Mouse (Mus musculus): Measurements from ENCODE around the gene Cux1.

Gene Cux1

DNA sequence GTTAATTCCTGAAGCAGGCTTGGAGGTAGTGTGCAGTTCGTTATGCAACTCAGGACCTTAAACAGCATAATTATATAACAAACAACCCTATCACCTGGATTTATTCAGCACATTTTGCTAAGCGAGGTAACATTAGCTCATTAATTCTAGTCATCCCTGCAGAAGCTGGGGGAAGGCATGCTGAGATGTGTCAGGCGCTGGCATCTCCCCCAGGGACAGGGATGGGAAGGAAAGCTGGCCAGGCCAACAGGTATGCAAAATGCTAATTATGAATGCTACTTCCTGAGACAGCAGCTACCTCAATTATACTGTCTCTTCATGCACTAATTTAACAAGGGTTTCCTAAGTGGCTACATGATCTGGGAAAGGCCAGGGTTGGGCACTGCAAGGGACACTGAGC, 190.2 kb downstream of the Cux1 start:
- no peak for DNase-seq (ENCODE audit: low read depth, low spot score)

DNA sequence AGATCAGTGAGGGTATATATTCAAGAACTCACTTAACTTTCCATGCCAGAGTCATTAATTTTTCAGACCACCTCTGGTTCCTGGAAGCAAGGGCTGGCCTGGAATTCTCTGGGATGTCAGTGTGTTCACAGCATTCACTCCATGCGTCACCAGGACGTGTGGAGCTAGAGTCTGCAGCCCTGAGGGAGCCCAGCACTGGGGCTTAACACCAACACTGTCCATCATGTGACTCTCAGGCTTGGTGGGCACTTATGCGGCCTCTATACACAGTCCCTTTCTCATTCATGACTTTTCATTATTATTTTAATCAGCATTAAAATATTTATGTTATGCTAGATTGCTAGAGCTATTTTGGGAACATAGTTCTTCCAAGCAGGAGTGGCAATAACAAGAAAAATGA, 191.9 kb downstream of the Cux1 start:
- DNase-seq (ENCODE audit: low read depth, low spot score) = no peak

DNA sequence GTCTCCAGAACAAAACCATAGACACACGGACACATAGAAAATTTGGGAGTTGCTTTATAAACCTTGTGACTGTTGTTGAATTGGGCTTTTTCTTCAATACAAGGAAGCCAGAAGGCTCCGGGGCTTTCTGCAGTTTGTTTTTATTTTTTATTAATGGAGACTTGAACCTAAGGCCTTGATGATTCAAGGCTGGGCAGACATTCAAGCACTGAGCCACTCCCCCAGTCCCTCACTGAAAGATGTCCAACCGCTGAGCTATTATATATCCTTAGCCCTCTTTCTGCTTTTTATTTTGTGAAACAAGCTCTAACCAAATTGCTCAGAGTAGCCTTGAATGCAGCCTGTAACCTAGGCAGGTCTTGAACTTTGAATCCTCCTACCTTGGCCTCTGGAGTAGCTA, 195.0 kb downstream of the Cux1 start:
- no peak for DNase-seq (ENCODE audit: low read depth, low spot score)

DNA sequence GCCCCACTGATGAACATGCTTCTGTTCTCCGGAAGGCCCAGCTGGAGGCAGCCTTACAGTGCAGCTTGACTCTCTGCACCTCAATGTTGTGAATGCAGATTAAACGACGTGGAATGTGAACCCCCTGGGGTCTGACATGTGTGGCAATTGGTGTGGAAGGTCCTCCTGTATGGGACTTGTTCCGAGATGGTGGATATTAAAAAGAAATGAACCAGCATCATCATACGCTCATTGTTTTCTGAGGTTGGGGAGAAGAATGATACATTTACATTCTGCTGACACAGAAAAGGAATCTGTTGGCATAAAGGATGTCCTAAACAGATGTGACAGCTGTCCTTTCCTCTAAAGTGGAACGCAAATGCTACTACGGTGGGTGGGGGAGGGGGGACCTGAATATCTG, 203.9 kb downstream of the Cux1 start:
- DNase-seq (ENCODE audit: low read depth, low spot score) = no peak

DNA sequence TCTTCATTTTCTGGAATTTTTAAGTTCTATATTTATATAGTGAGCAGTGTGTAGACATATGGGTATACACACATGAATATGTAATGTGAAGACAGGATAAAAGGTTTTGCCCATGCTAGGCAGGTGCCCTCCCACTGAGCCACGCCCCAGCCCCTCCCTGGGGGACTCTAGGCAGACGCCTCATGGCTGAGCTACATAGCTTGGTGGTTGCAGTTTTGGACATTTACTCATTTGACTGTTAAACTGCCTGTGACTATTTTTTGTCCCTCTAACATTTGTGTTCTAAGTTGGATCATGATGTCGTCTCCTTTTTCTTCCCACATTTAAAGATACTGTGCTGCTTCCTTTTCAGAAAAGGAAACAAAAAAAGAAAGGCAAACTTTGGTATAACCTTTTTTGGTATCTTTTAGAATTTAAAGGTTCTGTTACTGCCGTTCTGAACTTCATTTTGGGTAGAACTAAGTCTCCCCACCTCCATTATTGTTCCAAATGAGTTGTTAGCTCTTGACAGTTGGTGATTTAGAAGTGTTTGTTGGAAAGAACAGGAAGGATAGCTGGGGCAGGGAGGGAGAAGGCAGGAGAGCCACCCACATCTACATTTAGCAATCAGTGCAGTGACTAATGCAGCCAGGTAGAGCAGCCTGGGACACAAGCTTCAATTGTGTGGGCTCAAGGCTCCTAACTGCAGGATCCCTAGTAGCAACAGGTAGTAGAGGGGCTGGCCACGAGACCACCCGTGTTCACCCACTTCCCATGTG, 204.6 kb downstream of the Cux1 start:
- no peak for DNase-seq (ENCODE audit: low read depth, low spot score)

DNA sequence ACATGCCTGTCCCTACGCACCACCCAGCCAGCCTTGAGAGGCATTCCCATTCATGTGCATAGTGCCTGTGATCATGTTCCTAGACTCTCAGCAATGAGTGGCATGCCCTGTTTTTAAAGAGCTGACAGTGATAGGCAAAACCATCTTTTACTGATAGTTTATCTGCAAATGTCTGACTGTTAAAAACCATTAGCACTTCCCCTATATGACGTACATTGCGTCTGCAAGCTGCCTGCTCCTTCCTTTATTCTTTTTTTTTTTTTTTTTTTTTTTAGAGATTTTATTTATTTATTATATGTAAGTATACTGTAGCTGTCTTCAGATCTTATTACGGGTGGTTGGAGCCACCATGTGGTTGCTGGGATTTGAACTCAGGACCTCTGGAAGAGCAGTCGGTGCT, 205.3 kb downstream of the Cux1 start:
- no peak for DNase-seq (ENCODE audit: low read depth, low spot score)

DNA sequence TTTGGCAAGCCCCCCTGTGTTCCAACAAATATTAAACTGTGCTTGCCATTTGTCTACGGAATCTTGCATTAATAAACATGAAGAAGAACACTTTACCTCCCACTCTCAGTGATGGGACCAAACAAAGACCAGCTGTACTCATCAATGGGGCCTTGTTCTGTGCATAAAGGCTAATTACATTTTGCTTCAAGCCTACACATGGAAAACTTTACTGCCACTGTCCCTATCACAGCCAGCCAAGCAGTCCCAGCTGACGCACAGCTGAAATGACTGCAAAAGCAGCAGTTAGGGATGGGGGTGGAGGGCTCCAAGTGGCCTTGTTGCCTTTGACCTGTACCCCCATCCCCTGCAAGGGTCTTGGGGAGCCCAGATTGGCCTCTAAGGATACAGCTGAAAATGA, 210.1 kb downstream of the Cux1 start:
- peak; percentile 17 for DNase-seq (ENCODE audit: low read depth, low spot score)

DNA sequence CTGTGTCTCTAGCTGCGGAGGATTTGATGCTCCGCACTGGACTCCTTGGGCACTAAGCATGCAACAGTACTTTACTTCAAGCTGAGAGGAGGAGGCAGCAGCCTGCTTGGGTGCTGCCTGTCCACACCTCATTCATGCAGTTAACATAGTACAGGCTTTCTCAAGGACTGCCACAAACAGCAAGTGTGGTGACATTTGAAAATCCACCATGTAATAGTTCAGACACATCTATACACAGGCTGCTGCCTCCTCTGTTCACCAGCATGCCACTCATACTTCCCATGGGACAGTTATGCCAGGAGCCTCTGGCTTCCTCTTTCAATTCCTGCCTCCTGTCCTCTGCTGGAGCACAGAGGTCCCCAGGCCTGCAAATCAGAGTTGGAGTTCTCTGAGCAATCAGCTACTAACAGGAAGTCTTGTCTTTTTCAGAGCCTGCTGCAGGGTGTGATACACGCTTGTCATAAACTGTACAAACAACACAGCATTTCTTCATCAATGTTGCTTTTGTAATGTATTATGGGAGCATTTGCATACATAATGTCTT, 211.6 kb downstream of the Cux1 start:
- DNase-seq (ENCODE audit: low read depth, low spot score) = no peak

DNA sequence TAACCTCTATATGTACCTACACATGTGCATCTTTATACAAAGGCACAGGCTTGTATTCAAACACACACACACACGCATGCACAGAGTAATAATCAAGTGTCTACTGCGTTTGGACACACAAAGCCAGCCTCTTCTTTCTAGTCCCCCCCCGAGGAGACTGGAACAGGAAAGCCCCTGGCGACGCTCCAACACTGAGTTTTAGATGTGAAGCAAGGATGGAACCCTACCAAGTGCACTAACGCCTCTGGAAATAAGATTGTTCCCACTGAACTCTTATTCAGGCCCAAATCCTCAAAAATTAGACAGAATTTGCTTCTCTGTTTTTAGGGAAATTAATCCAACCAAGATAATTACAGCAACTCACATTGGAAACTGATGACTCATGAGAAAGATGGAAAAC, 212.6 kb downstream of the Cux1 start:
- DNase-seq (ENCODE audit: low read depth, low spot score) = no peak

DNA sequence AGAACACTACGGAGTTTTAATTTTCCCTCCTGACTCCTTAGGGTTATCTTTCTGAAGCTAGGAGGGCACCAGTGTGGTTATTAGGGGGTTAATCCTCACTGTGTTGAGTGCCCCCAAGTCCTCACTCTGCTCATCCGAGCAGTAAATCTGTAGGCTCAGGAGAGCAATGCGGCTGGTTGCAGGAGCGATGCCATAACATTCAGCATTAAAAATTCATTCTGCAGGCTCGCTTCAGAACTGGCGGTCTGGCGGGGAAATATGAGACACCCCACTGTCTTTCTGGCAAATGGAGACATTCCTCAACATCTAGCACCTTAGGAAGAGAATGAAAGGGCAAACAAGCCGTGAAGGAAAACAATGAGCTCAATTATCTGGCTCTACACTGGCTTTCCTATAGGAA, 214.2 kb downstream of the Cux1 start:
- peak; percentile 48 for DNase-seq (ENCODE audit: low read depth, low spot score)

DNA sequence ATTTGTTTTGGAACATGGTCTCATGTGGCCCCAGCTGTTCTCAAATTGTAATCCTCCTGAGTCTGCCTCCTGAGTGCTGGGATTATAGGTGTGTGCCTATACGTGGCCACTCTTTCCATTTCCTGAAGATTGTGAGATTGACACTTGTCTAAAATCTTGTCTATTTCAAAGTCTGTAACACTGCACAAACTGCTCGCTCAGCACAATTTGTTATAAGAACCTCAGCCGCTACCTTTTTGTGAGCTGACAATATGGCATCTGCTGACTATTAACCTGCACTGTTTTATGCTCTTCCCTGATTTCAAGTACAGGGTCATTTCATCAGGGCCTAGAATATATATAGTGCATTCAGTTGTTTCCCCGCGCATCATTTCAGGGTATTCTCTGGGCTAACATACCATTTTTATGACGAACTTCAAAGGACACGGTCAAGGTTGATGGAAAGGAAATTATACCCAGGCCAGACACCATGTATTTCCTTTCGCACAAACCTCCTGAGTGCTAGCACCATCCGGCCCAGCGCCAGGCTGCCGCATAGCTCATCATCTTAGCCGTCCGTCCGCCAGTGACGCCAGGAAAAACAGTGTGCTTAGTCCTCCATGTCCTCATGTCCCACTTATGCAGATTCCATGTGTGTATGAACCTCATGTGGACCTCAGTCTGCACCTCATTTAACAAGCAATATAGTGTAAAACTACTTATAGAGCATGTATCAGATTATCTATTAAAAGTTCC, 224.0 kb downstream of the Cux1 start:
- DNase-seq (ENCODE audit: low read depth, low spot score) = no peak

DNA sequence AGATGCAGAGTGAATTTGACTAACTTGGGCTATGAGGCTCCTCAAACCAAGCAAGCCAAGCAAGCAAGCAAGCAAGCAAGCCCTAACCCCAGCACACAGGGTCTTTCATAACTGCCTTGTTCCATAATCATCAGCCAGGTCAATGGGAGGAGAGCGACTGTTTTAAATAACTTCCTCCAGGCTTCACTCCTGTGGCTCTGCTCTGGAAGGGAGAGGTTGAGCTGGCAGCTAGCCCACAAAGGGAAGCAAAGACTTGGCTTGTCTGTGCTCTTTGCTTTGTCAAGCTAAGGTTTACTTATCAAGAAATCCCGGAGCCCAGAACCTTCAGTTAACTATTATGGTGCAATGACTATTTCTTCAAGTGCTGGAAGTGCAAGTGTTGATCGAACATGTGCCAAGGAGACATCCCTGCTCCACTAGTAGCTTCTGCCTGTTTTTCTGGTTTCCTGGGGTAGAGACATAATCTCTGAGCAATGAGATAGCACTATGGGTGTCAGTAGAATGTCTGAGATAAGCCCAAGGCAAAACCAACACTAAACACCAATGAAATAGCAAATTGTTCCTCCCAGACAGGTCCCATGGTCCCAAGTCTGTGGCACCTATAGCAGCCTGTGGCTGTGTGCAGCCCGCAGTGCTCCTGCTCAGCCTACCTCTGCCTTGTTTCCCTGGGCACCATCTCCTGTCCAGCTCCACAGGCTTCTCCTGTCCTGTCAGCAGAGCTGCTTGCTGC, 230.3 kb downstream of the Cux1 start:
- DNase-seq (ENCODE audit: low read depth, low spot score) = no peak

DNA sequence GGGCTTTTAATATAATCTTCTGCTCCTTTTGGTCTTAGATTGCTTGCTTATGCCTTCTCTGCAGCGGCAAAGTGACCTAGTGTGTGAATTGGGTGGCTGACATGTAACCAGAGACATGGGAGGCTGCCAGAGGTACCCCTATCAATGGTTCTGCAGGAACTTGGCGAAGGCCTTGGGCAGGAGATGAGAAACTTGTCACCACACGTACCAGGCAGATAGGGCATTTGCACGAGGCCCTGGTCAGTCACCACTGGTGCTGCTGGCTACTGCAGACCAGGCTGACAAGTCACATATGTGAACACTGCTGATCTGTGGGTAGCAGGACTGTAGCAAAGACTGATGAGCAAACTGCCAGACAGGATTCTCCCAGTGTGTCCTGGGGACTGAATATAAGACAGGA, 231.6 kb downstream of the Cux1 start:
- DNase-seq (ENCODE audit: low read depth, low spot score) = no peak

DNA sequence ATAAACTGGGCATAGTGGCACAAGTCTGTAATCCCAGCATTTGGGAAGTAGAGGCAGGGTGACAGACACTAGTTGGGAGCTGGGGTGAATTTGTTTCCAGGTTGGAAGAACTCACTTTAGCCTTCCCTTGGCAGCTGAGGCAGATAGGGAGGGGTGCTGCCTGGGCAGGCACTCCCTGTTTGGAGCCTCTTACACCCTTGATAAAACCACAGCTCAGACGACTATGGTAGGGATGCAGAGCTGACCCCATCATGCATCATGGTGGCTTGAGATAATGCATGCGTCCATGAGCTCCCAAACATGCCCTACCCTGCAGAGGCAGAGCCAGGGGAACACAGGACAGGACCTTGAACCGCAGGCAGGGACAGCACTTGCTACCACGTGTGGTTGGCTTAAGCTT, 232.5 kb downstream of the Cux1 start:
- no peak for DNase-seq (ENCODE audit: low read depth, low spot score)

DNA sequence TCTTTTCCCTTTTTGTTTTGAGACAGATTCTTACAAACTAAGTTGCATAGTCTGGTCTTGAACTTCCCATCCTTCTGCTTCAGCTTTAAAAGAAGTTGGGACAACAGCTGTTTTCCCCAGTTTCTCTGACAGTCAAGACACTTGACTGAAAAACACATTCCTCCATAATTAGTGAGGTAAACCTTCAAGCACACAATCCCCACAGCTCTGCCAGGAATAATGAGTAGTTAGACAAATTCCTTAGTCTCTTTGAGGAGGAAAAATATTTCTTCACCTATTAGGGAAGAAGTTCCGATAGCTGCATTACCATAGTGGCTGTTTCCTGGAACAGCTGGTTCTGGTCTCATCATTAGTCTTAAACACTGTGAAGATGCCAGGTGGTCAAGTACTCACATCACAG, 233.2 kb downstream of the Cux1 start:
- DNase-seq (ENCODE audit: low read depth, low spot score) = no peak

DNA sequence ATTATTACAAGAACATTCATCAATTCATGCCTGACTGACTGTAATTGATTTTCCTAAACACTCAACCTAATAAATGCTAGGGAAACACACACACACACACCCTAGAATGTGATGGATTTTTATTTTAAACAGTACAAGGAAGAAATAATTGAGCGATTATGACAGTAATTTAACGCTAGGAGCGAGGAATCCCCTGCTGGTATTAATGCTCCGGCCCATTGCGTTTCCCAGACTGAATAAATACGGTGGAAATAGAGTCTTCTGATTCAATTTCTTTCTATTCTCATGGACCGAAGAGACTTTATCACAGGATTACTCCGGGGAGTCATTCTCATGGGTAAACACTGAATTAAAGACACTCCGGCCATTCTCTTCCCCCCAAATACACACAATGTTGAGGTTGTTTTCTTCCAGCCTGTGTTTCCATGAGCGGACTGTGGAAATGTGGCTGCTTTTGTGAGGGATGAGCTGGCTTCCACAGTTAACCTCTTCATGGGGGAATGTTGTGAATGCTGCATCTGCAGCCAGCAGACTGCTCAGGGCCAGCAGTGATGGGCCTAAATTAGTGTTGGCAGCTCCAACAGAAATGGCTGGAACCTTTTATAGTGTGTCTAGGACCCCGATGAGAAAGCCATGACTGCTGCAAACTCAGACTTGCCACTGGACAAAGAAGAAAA, 234.4 kb downstream of the Cux1 start:
- DNase-seq (ENCODE audit: low read depth, low spot score) = peak; percentile 17

DNA sequence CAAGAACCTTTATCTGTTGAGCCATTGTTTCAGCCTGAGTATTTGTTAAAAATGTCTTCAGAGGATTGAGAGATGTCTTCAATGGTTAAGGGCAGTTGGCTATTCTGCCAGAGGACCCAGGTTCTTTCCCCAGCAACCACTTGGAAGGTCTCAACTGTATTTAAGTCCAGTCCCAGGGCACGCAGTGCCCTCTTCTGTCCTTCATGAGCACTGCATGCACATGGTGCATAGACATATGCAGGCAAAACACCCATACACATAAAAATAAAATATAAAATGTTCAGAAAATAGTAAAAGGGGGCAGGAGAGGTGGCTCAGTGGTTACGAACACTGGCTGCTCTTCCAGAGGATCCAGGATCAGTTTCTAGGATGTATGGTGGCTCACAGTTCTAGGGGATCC, 239.6 kb downstream of the Cux1 start:
- no peak for DNase-seq (ENCODE audit: low read depth, low spot score)

DNA sequence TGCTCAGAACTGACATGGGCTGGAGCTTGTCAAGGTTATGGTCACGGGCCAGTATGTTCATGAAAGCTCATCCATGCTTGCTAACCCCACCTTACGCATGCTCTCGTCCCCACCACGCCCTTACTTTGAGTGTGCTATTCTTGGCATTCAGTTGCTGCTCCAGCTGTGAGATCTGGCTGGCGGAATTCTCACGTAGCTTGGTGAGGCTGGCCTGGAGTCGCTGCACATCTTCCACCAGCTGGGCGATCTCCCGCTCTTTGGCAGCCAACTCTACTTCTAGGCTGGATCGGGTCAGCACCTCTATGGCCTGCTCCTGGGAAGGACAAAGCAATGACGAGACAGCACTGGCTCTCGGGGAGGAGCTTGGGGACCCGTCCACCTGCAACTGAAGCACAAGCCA, 240.7 kb downstream of the Cux1 start:
- DNase-seq (ENCODE audit: low read depth, low spot score) = no peak

DNA sequence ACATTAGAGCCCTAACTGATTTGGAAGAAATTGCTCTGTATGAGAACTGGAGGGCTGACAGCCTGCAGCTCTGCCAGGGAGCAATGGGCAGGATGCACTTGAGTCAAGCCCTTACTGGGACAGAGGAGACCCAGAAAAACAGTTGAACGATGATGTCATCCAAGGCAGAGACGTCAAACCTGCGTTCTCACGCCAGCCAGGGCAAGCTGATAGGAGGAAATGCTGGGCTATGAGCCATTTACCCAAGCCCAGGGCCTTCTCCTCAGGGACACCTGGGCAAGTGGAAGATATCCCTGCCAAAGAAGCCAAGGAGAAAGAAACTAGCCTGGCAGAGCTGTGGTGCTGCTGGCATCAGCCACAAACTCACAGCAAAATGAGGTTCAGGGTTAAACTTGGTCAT, 242.8 kb downstream of the Cux1 start:
- DNase-seq (ENCODE audit: low read depth, low spot score) = no peak

DNA sequence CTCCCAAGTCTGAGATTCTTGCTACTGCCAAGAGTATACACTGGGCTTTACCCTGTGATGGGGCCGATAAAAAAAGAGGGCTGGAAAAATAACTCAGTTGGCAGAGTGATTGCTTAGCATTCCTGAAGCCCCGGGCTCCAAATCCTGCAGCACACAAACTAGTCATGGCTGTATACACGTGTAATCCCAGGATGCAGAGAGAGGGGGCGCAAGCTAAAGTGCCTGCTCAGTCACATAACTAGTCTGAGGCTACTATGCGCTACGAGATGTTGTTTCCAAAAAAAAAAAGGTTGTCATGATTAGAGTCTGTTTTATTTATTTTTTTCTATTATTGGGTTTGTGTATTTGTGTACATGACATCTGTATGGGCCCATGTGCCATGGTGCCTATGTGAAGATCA, 245.9 kb downstream of the Cux1 start:
- peak; percentile 14 for DNase-seq (ENCODE audit: low read depth, low spot score)

DNA sequence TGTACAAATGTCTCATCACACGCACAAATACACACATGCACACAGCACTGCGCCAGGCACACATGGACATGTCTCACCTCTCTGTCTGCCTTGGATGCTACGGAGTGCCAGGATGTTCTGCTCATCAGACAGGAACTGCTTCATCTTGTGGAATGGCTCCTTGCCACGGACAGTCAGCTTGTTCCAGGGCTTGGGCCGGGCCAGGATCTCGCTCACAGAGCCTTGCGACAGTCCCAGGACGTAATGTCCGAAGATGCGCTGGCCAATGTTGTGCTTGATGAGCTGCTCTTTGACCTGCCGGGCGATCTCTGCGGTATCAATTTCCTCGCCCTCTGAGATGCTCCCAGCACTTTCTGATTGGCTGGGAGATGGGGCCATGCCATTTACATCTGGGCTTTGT, 254.7 kb downstream of the Cux1 start:
- DNase-seq (ENCODE audit: low read depth, low spot score) = no peak

DNA sequence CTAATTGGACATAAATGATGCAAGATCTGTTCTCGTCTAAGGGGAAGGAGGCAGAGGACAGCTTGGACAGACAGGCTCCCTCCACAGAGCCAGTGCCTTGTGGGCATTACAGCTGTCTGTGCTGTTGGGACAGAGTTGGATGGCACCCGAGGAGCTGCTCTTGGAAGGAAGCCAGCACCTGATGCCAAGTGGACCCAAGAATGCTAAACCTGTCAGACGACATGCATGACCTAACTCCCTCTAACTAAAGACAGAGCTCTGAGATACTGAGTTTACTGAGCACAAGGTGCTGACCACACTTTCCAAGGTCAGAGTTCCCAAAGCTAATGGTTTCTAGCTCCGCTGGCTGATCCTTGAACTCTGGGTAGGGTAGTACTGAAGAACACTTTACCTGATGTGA, 255.1 kb downstream of the Cux1 start:
- no peak for DNase-seq (ENCODE audit: low read depth, low spot score)
